Mouse (Mus musculus): ENCODE results near the gene Art2b.
"Not testable (repeated sequence)": the region's sequence is repeated elsewhere in the genome, so short reads cannot be mapped to it uniquely, and the experiment has no call there.

The Art2b gene

DNA sequence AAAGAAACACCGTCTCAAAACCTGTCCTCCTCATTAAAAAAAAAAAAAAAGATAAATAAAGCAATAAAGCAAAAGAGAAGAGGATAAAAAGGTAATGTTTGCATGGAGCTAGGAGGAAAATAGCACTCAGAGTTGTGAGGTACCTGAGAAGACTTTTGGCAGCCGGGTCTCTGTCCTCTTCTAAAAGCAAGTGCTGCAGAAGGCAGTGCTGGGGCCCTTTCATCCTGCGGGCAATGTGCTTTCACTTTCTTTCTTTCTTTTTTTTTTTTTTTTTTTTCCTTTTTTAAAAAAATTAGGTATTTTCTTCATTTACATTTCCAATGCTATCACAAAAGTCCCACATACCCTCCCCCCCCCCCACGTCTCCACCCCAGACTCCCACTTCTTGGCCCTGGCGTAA lies at the start of gene Art2b:
Gene Art2b (minus strand): TSS at position 193 of the 400 bp plus-strand sequence.
- DNase-seq (ENCODE audit: low spot score in 2 of 2) = no peak

- DNase-seq (ENCODE audit: low spot score in 2 of 2) = no peak
Measured at GRCm38 (mm10) chr7:101634513-101634912, 49.1 kb upstream of the Art2b start.

DNA sequence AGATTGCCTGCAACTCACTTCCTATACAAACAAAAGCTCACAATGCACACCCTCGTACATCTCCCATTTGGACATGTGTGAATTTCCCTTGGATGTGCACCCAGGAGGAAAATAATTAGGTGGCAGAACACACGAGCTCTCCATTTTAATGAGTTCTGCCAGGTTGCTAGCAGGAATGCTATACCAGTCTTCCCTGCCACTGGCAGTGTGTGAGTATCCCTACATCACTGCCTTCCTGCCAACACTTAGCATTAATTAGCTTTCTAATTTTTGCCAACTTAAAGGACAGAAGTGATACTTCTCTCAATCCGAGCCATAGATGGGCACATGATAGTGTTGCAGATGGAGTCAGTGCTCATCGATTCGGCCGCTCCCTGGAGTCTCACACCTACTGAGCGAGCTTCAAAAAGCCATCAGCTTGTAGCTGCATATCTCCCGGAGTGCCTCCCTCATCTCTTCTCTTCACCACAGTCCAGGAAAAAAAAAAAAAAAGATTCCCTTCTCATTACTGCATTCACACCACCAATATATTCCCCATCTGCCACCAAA lies 48.3 kb upstream of the Art2b start:
- DNase-seq (ENCODE audit: low spot score in 2 of 2) = no peak

DNA sequence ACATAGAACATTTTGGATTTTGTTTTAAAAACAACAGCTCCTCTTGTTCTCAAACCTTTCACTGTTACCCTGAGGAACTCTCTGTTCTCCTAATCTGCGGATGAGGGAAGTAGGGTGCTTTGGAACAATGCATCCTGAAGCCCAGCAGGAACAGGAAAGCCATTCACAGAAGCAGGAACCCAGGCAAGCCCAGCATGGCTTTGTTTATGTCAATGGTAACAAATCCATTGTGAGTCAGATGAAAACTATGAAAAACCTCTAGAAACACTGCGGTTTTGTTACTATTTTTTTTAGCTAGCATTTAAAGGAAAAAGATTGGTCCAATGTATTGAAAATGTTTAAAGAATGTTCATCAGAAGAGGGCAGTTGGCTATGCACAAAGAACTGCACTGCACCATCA lies 43.1 kb upstream of the Art2b start:
- DNase-seq (ENCODE audit: low spot score in 2 of 2) = peak in 1 of 2 experiments; percentile 9

GRCm38 (mm10) chr7:101627166-101627565 lies 41.8 kb upstream of the Art2b start:
- peak in 1 of 2 experiments; percentile 51 for DNase-seq (ENCODE audit: low spot score in 2 of 2)

DNA sequence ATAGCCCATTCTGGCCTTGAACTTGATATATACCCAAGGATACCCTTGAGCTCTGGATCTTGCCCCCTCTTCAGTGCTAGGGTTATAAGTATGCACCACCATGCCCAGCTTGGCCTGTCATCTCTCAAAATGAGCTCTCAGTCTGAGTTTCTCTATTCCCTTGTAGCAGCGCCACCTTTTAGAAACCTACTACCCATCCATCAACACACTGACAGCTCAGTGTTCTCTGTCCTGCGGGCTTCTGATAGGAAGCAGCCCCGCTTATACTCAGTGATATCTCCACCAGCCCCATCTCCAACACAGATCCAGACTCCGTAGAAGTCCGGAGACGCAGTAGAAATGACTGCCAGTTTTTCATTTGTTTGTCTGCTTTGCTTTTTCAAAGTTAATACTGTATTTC lies 38.9 kb upstream of the Art2b start:
- no peak for DNase-seq (ENCODE audit: low spot score in 2 of 2)

DNA sequence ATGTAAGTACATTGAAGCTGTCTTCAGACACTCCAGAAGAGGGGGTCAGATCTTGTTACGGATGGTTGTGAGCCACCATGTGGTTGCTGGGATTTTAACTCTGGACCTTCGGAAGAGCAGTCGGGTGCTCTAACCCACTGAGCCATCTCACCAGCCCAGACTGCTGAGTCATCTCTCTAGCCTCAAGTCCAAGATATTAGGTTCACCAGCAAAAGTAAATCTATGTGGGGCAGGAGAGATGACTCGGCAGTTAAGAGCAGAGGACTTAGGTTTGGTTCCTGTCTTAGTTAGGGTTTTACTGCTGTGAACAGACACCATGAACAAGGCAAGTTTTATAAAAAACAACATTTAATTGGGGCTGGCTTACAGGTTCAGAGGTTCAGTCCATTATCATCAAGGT lies 36.5 kb upstream of the Art2b start:
- DNase-seq (ENCODE audit: low spot score in 2 of 2) = not testable (repeated sequence)

- DNase-seq (ENCODE audit: low spot score in 2 of 2) = no peak
Measured at GRCm38 (mm10) chr7:101620373-101620772, 35.0 kb upstream of the Art2b start.

- no peak for DNase-seq (ENCODE audit: low spot score in 2 of 2)
Measured at GRCm38 (mm10) chr7:101618273-101618672, 32.9 kb upstream of the Art2b start.

GRCm38 (mm10) chr7:101617438-101618165 lies 32.2 kb upstream of the Art2b start:
- DNase-seq (ENCODE audit: low spot score in 2 of 2) = no peak

- DNase-seq (ENCODE audit: low spot score in 2 of 2) = no peak
Measured at GRCm38 (mm10) chr7:101616136-101616835, 30.9 kb upstream of the Art2b start.

DNA sequence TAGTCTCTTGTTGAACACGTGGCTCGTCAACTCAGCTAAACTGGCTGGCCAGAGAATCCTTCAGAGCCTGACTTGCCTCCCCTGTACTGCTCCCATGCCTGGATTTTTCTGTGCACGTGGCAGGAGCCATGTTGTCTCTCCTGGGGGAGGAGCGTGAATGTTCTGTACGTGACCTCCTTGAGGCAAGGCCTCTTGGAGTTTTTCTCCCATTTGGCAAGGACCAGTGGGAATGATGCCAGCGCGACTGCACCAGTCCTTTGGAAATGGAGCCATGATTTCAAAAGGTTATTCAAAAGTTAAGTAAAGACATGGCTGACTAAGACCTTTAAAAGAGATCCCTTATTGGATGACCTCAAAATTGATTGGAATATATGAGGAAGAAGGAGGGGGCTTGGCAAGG lies 30.0 kb upstream of the Art2b start:
- no peak for DNase-seq (ENCODE audit: low spot score in 2 of 2)

DNA sequence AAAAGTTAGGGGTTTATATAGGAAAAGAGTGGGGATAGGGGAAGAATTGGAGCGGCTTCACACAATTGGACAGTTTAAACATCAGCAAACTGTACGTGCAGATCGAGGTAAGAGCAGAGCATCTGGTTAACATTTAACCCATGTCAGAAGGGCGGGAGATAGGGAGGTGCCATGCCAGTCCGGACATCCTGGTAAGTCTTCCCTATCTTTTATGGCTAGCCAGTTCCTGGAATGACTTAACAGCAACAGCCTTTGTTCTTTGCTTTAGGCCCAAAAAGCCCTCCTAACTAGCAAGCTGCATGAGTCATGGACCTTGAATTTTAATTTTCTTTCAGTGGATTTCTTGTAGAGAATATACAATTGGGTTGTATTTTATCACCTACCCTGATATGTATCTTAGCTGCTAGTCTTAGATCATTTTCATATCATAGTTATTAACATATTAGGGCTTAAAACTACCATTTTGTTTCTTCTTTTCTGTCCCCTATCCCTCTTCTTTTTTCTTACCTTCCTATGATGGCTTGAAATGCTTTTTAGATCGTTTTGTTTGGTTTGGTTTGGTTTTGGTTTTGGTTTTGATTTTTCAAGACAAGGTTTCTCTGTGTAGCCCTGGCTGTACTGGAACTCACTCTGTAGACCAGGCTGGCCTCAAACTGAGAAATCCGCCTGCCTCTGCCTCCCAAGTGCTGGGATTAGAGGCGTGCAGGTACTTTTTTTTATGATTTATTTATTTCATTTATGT lies 27.6 kb upstream of the Art2b start:
- not testable (repeated sequence) for DNase-seq (ENCODE audit: low spot score in 2 of 2)

DNA sequence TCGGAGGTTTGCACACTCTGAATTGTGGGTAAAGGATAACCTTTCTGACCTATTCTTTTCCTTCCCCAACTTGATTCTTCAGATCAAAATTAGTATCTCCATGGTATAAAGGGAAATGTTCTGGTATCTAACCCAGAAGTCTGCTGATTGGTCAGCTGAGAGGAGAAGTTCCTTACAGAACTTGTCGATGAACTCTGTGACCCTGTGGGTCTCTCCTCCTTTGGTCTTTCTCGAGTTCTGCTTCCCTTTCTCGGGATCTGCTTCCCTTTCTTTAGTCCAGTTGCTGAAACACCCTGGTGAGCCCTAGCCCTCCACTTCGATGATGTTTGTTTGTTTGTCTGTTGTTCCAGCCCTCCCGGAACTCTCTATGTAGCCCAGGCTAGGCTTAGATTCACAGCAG lies 22.4 kb upstream of the Art2b start:
- no peak for DNase-seq (ENCODE audit: low spot score in 2 of 2)

DNA sequence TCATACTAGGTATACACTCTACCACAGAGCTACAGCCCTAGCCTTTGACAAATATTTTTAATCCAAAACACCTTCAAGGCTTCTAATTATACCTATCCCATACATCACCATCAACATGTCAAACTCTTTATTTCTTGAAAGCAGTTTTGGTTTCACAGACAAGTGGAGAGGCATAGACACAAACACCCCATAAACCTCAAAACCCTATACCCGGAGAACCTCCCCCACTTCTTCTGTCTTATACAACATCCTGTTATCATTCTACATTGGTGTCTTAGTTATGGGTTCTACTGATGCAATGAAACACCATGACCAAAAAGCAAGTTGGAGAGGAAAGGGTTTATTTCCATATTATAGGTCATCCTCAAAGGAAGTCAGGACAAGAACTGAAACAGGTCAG lies 15.0 kb upstream of the Art2b start:
- no peak for DNase-seq (ENCODE audit: low spot score in 2 of 2)

DNA sequence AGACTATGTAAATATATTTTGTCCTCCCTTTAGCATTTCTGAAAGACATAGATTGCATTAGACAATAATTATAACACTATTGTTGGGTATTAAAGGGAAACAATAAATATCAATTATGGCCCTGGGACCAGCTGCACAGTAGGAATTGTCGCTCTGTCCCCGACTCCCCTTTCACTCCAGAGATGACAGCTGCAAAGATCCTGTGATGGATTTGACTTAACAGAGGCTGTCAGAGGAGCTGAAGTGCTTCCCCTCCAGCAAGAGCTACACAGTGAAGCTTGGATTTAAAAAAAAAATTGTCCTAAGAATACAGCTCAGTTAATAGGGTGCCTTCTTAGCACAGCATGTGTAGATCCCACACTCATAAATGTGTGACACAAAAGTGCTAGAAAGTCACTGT lies 13.1 kb upstream of the Art2b start:
- DNase-seq (ENCODE audit: low spot score in 2 of 2) = no peak

- DNase-seq (ENCODE audit: low spot score in 2 of 2) = no peak
Measured at GRCm38 (mm10) chr7:101594969-101595368, 9.6 kb upstream of the Art2b start.

- not testable (repeated sequence) for DNase-seq (ENCODE audit: low spot score in 2 of 2)
Measured at GRCm38 (mm10) chr7:101584271-101584670, 1.1 kb downstream of the Art2b start.

- no peak for DNase-seq (ENCODE audit: low spot score in 2 of 2)
Measured at GRCm38 (mm10) chr7:101582012-101582411, 3.4 kb downstream of the Art2b start.

DNA sequence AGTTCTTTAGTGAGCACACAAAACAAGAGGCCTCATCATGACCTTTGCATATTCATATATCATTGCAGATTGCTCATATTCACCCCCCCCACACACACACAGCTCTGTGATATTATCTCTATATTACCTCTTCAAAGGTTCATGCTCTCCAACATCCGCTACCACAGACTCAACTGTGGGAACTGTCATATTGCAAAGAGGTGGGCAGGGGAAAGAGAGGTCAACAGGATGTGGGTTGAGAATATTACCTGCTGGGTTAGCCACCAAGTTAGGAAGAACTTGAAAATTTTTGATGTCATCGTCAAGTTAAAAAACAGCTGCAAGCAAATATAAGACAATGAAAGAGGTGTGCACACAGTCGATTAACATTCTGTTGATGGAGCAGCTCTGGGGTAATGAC lies 4.5 kb downstream of the Art2b start:
- not testable (repeated sequence) for DNase-seq (ENCODE audit: low spot score in 2 of 2)

GRCm38 (mm10) chr7:101574413-101574812 lies 11.0 kb downstream of the Art2b start:
- DNase-seq (ENCODE audit: low spot score in 2 of 2) = no peak

DNA sequence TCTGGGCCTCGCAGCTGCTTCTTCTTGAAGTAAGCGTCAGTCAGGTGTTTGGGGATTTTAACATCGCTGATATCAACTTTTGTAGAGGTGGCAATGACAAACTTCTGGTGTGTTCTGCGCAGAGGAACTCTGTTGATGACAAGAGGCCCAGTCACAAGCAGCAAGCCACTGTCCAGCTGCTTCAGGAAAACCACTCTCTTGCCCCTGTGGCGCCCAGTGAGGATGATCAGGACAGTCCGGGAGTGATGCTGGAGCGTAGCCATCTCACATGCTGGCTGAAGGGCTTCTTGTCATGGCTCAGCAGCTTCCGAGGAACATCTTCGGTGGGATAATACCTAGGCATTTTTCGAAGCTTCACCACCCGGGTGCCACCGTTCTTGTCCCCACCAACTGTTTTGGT lies 11.8 kb downstream of the Art2b start:
- not testable (repeated sequence) for DNase-seq (ENCODE audit: low spot score in 2 of 2)

All from urinary bladder, postnatal 4 days (tissue).